Mouse (Mus musculus): ENCODE data around the gene Dut. TPM values are rescaled to one million over a fixed set of nuclear protein-coding genes. Genes with fewer than 3 reads are reported as not detected.

The Dut gene
- polyA plus RNA-seq, 1 experiment from 2014 or later: 180 TPM

DNA sequence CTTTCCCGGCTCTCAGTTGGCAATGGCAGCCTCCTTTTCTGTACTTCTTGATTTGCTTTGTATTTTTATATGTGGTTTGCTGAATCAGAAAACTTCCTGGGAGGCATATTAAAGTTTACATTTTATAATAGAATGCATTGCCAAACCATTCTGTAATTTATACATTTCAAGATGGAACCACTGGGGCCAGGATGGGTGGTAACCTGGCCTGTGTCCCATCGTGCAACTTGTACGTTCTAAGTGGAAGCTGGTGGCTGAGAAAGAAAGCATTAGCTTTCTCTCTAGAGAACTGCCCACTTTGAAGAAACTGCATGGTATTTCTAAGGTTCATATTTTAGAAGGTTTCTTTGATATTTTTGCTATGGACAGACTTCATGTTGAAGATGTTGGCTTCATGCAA is 48.5 kb downstream of the Dut start:
- 93% methylated on average over 3 of the region's 3 CpGs for WGBS
- Histone ChIP-seq H3K9me3 (no peaks in the 10 kb centered on the region), H3K4me1 (peaks cover 3% of the 10 kb centered on the region; the same call in 1 of the 2 replicates), H3K27me3 (ENCODE audit: insufficient read depth, poor library complexity, severe bottlenecking) (no peaks in the 10 kb centered on the region), H3K27ac (no peak overlapping the region), H3K4me3 (no peak overlapping the region), H3K36me3 (0 out of 2 replicates have a peak, but pooled peaks cover 2% of the 10 kb centered on the region)
- DNase-seq (ENCODE audit: low spot score): no peak

DNA sequence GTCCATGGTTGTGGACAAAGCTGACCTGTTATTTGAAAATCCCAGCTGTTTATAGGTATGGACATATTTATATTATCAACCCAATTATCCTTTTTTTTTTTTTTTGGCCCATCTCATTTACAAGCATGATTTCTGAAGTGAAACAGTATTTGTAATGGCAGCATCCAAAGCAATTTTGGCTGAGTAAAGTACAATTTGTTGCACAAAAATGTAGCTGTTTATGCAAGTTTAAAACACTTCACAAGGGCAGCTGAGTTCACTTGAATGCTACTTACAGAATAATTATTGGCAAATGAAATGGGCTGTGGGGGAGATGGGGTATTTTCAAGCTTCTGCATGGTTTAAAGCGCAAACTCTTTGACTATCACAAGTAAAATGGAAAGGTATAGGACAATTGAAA is 51.9 kb downstream of the Dut start:
- H3K4me3 ChIP-seq: no peak overlapping the region
- DNase-seq (ENCODE audit: low spot score): no peak
- no peak overlapping the region for H3K27ac ChIP-seq
- no peaks in the 10 kb centered on the region for H3K4me1 ChIP-seq
- no peaks in the 10 kb centered on the region for H3K27me3 ChIP-seq (ENCODE audit: insufficient read depth, poor library complexity, severe bottlenecking)
- H3K36me3 ChIP-seq: peaks cover 24% of the 10 kb centered on the region
- 88% methylated on average over 1 of the region's 1 CpGs for WGBS
- no peaks in the 10 kb centered on the region for H3K9me3 ChIP-seq

GRCm38 (mm10) chr2:125301877-125302624 is 55.1 kb downstream of the Dut start:
- no peak overlapping the region for H3K4me3 ChIP-seq
- H3K36me3 ChIP-seq: peaks cover 48% of the 10 kb centered on the region
- no peaks in the 10 kb centered on the region for H3K27me3 ChIP-seq (ENCODE audit: insufficient read depth, poor library complexity, severe bottlenecking)
- H3K9me3 ChIP-seq: no peaks in the 10 kb centered on the region
- 60% methylated on average over 9 of the region's 9 CpGs for WGBS
- H3K4me1 ChIP-seq: no peaks in the 10 kb centered on the region
- H3K27ac ChIP-seq: no peak overlapping the region
- DNase-seq (ENCODE audit: low spot score): no peak

- no peaks in the 10 kb centered on the region for H3K27me3 ChIP-seq (ENCODE audit: insufficient read depth, poor library complexity, severe bottlenecking)
- no peak overlapping the region for H3K4me3 ChIP-seq
- DNase-seq (ENCODE audit: low spot score): no peak
- peaks cover 52% of the 10 kb centered on the region for H3K36me3 ChIP-seq
- H3K9me3 ChIP-seq: no peaks in the 10 kb centered on the region
- no peaks in the 10 kb centered on the region for H3K4me1 ChIP-seq
- H3K27ac ChIP-seq: no peak overlapping the region
- WGBS: 76% methylated on average over 8 of the region's 8 CpGs
These were observed 55.6 kb downstream of the Dut start for GRCm38 (mm10) chr2:125302625-125302924.

DNA sequence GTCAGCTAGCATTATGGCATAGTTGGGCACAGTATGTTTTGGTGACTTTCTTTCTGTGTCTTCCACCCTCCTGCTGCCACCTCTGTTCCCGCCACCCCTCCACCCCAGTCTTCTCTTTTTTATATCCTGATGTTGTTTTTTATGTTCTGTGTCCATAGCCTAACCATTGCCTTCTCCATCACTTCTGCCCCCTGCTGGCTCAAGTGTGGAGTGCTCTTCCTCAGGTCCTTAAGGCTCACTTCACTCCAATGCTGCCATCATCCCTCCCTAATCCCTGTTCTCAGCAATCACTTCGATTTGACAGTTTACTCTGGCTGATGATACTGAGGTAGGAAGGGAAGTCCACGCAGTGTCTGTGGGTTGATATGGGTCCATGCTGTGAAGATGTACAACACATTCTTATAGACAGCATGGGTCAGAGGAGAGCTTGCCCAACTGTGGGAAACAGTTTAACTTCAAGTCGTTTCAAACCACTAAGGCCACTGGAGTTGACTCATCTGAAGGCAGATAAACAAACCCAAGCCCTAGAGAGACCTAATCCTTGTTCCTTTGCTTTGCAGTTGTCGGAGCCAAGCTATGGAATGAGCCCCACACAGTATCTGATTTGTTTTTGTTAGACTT is 56.9 kb downstream of the Dut start:
- WGBS: 66% methylated on average over 5 of the region's 5 CpGs
- Histone ChIP-seq H3K9me3 (no peaks in the 10 kb centered on the region), H3K27me3 (ENCODE audit: insufficient read depth, poor library complexity, severe bottlenecking) (no peaks in the 10 kb centered on the region), H3K4me3 (no peak overlapping the region), H3K27ac (no peak overlapping the region), H3K36me3 (peaks cover 62% of the 10 kb centered on the region), H3K4me1 (no peaks in the 10 kb centered on the region)
- no peak for DNase-seq (ENCODE audit: low spot score)

- H3K36me3 ChIP-seq: peaks cover 70% of the 10 kb centered on the region
- no peak for DNase-seq (ENCODE audit: low spot score)
These were observed 57.8 kb downstream of the Dut start for GRCm38 (mm10) chr2:125304746-125305145.

DNA sequence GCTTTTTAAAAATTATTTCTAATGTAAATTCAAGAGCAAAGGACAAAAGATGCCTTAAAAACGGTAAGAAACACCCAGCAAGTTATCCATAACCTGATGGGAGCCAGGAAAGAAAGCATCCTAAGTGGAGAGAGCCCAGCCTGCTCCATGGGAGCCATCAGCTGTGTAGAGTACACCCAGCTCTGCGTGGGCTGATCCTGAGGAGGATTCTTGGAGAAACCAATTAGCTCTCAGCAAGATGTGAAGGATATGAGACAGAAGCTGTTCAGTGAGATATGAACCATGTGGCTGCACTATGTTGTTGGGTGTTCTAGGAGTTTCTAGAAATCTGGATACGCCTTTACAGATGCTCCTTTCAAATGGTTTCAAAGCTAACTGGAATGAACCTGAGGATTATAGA is 58.7 kb downstream of the Dut start:
- 80% methylated on average over 3 of the region's 3 CpGs for WGBS
- Histone ChIP-seq H3K27me3 (ENCODE audit: insufficient read depth, poor library complexity, severe bottlenecking) (no peaks in the 10 kb centered on the region), H3K4me1 (no peaks in the 10 kb centered on the region), H3K27ac (no peak overlapping the region), H3K9me3 (no peaks in the 10 kb centered on the region), H3K36me3 (peaks cover 73% of the 10 kb centered on the region), H3K4me3 (no peak overlapping the region)
- DNase-seq (ENCODE audit: low spot score): no peak

More at GRCm38 (mm10) chr2:125304746-125305145, 57.8 kb downstream of the Dut start:
- Histone ChIP-seq H3K27ac (no peak overlapping the region), H3K4me1 (no peaks in the 10 kb centered on the region), H3K27me3 (ENCODE audit: insufficient read depth, poor library complexity, severe bottlenecking) (no peaks in the 10 kb centered on the region), H3K9me3 (no peaks in the 10 kb centered on the region), H3K4me3 (no peak overlapping the region)
- 85% methylated on average over 3 of the region's 3 CpGs for WGBS

Other genes starting within 250 kb of the Dut start
- 3.1 and 4.8 TPM in 2 replicates for gene Slc24a5, start 179.1 kb upstream of the Dut start, polyA plus RNA-seq (2016; fragmentation: Nextera tagmentation; extraction: Ambion mirVana)
- 81.0 and 83.1 TPM in 2 replicates for gene Myef2, start 123.5 kb upstream of the Dut start, polyA plus RNA-seq (2016; fragmentation: Nextera tagmentation; extraction: Ambion mirVana)
- gene Ctxn2, start 110.5 kb upstream of the Dut start, polyA plus RNA-seq (2016; fragmentation: Nextera tagmentation; extraction: Ambion mirVana): not detected in 2 replicates
- gene Slc12a1, start 94.7 kb upstream of the Dut start, polyA plus RNA-seq (2016; fragmentation: Nextera tagmentation; extraction: Ambion mirVana): not detected in 2 replicates